Mouse (Mus musculus) intestine, embryonic 15.5 days (tissue): ENCODE data around the gene 4931409K22Rik. TPM values are rescaled to one million over a fixed set of nuclear protein-coding genes. Genes with fewer than 3 reads are reported as not detected.

Experiments used
- ATAC-seq: fragments of 200-750 bp; cut with Nextera tagmentation; 2 replicates; pipeline ENCODE4 v1.8.0; 2017; ENCODE audit warnings: moderate TSS enrichment, moderate library complexity
- H3K27ac ChIP-seq: fragments of 300-500 bp; sonication (generic); 2 replicates; pipeline ENCODE4 v1.5.1; 2015; ENCODE audit warnings: mild to moderate bottlenecking, inconsistent platforms
- H3K27me3 ChIP-seq: fragments of 300-500 bp; sonication (generic); replicated peaks from 2 replicates; pipeline ENCODE4 v1.6.1; 2015; ENCODE audit warnings: inconsistent platforms
- H3K36me3 ChIP-seq: fragments of 300-500 bp; sonication (generic); 2 replicates; pipeline ENCODE4 v1.6.1; 2015; ENCODE audit warnings: inconsistent platforms
- H3K4me1 ChIP-seq: fragments of 300-500 bp; sonication (generic); replicated peaks from 2 replicates; pipeline ENCODE4 v1.6.1; 2015; ENCODE audit warnings: inconsistent platforms
- H3K4me2 ChIP-seq: fragments of 300-500 bp; sonication (generic); replicated peaks from 2 replicates; pipeline ENCODE4 v1.6.1; 2015; ENCODE audit warnings: mild to moderate bottlenecking, inconsistent platforms
- H3K4me3 ChIP-seq: fragments of 300-500 bp; sonication (generic); replicated peaks from 2 replicates; pipeline ENCODE4 v1.5.1; 2015; ENCODE audit warnings: inconsistent platforms
- H3K9ac ChIP-seq: fragments of 300-500 bp; sonication (generic); 2 replicates; pipeline ENCODE4 v1.6.1; 2015; ENCODE audit warnings: inconsistent platforms
- H3K9me3 ChIP-seq: fragments of 300-500 bp; sonication (generic); 2 replicates; pipeline ENCODE4 v1.6.1; 2016; ENCODE audit warnings: inconsistent platforms
- WGBS: fragments of 180-500 bp; shearing (Covaris S2); methylation state at CpG from one replicate; pipeline ENCODE4 v1.1.7; 2015; 5-methylcytosine and 5-hydroxymethylcytosine counted together
- microRNA counts: library from miRNA; unstranded; fragments of <30 nt; microRNA quantifications from one replicate; lab custom pipeline; 2016
- polyA plus RNA-seq: library from polyadenylated mRNA; unstranded; fragments of >200 nt; fragmentation: Nextera tagmentation; extraction: Ambion mirVana; gene quantifications from 2 replicates; pipeline ENCODE4 v1.2.1, GENCODE M21; 2015

The 4931409K22Rik gene
- polyA plus RNA-seq, 1 experiment from 2014 or later: 0.05 TPM

DNA sequence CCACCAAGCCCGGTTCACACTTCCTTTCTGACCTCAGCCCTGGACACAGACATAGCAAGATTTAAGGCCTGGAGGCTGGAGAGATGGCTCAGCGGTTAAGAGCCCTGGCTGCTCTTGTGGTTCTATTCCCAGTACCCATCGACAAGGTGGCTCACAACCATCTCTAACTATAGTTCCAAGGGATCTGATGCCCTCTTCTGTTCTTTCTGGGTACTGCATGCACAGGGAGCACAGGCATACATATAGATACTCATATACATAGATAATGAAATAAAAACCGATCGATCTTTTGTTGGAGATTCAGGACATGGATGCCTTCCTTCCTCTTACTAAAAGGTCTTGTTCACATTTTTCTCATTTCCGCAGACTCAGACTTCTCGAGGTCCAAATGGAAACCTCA is 48.2 kb downstream of the 4931409K22Rik start:
- ATAC-seq: no peak
- no peak overlapping the region for H3K27ac ChIP-seq
- H3K4me3 ChIP-seq: no peak overlapping the region
- no peaks in the 10 kb centered on the region for H3K36me3 ChIP-seq
- H3K4me1 ChIP-seq: peaks cover 5% of the 10 kb centered on the region
- peaks cover 18% of the 10 kb centered on the region for H3K27me3 ChIP-seq
- WGBS: 92% methylated on average over 7 of the region's 7 CpGs
- H3K4me2 ChIP-seq: no peak overlapping the region
- H3K9me3 ChIP-seq: no peaks in the 10 kb centered on the region
- no peak overlapping the region for H3K9ac ChIP-seq

DNA sequence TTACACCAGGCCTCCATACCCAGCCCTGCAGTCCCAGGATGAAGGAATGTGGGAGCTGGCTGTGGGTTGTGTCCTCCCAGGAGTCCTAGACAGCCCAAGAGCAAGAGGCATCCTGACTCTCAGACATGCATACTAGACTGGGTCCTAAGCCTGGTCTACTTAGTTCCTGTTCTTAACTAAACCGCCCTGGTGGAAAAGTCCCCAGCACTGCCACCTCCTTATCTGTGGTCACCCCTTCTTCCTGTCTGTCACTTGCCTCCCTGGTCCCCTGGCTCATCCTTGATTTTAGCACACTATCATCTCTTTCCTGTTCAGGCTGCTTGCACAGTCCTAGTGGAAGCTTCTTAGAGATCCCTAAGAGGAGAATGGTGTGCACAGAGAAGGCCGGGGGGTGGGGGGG is 51.1 kb downstream of the 4931409K22Rik start:
- no peak overlapping the region for H3K27ac ChIP-seq

DNA sequence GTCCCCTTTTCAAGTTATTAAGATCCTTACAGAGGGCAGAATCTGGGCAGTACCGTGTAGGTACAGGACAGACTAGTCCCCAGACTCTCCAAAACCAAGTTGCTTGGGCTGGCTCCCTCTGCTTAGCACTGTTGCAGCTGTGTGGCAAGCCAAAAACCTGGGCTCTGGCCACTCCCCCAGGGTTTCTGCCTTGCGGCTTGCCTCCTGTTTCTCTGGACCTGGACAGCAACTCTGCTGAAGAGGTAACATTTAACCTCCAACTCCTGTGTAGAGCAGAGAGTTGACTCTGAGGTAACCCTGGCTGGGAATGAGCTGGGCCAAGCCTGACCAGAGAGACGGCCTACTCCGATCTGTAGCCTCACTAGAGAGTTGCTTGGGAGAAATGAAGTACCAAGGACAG is 53.8 kb downstream of the 4931409K22Rik start:
- WGBS: 80% methylated on average over 4 of the region's 4 CpGs
- ATAC-seq: no peak
- peaks cover 18% of the 10 kb centered on the region for H3K27me3 ChIP-seq
- H3K4me1 ChIP-seq: no peaks in the 10 kb centered on the region; the same call in 1 of the 2 replicates
- H3K9ac ChIP-seq: no peak overlapping the region
- H3K9me3 ChIP-seq: no peaks in the 10 kb centered on the region
- H3K27ac ChIP-seq: no peak overlapping the region
- H3K36me3 ChIP-seq: peaks cover 27% of the 10 kb centered on the region
- no peak overlapping the region for H3K4me2 ChIP-seq
- no peak overlapping the region for H3K4me3 ChIP-seq

More for the DNA sequence above, 51.1 kb downstream of the 4931409K22Rik start:
- H3K9me3 ChIP-seq: no peaks in the 10 kb centered on the region
- H3K4me3 ChIP-seq: no peak overlapping the region
- 48% methylated on average over 2 of the region's 2 CpGs for WGBS
- no peak for ATAC-seq
- H3K4me1 ChIP-seq: no peaks in the 10 kb centered on the region; the same call in 1 of the 2 replicates
- H3K27me3 ChIP-seq: peaks cover 18% of the 10 kb centered on the region
- H3K4me2 ChIP-seq: no peak overlapping the region
- peaks cover 11% of the 10 kb centered on the region for H3K36me3 ChIP-seq
- no peak overlapping the region for H3K9ac ChIP-seq

DNA sequence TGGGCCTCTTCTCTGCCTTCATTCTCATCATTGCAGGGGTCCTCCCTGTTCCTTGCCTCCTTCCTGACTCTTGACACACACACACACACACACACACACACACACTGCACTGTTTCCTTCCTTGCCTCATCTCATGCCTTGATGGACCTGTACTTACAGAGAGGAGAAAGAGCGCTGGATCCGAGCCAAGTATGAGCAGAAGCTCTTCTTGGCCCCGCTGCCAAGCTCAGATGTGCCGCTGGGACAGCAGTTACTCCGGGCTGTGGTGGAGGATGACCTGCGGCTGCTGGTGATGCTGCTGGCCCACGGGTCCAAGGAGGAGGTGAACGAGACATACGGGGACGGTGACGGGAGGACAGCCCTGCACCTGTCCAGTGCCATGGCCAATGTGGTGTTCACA is 55.8 kb downstream of the 4931409K22Rik start:
- ATAC-seq: no peak
- Histone ChIP-seq H3K27me3 (peaks cover 16% of the 10 kb centered on the region), H3K9ac (no peak overlapping the region), H3K36me3 (peaks cover 27% of the 10 kb centered on the region), H3K4me3 (no peak overlapping the region), H3K9me3 (no peaks in the 10 kb centered on the region), H3K27ac (no peak overlapping the region), H3K4me2 (no peak overlapping the region), H3K4me1 (no peaks in the 10 kb centered on the region; the same call in 1 of the 2 replicates)
- 83% methylated on average over 11 of the region's 11 CpGs for WGBS

DNA sequence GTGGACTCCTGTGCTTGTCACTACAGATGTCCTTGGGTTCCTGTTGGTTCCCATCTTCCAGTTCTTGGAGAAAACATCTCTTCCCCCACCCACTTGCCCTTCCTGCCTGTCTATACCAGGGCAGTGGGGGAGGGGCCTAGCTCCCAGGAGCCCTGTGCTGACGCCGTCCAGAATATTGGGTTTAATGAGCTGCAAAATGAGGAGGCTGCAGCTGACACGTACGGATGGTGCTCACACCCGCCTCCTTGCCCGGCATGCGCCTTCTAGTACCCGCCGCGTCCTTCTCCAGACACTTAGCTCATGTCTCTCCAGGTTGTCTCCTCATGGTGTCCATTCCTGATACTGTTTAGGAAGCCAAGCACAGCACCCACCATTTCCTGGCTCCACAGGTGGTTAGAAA is 57.5 kb downstream of the 4931409K22Rik start:
- no peak for ATAC-seq
- 91% methylated on average over 10 of the region's 10 CpGs for WGBS

DNA sequence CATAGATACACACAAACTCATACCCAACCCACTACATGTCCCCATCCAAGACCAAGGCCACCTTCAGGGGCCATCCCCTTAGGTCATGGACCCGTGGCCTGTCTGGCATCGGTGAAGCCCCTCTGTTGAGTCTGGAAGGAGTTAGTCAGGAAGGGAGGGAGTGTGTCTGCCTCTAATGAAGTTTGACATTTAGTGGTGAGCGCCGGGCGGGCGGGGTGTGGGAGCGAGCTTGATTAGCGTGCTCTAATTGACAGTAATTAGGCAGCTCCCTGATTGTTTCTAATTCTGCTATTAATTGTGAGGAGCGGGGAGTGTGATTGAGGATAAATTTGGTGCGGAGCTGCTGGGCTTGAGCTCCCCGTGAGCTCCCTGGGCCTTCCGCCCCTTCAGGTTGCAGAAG is 59.1 kb downstream of the 4931409K22Rik start:
- ATAC-seq: no peak
- 79% methylated on average over 12 of the region's 12 CpGs for WGBS
- H3K4me3 ChIP-seq: no peak overlapping the region
- no peak overlapping the region for H3K27ac ChIP-seq
- H3K9ac ChIP-seq: no peak overlapping the region
- peaks cover 45% of the 10 kb centered on the region for H3K36me3 ChIP-seq
- no peaks in the 10 kb centered on the region for H3K9me3 ChIP-seq
- H3K4me1 ChIP-seq: no peaks in the 10 kb centered on the region
- H3K4me2 ChIP-seq: no peak overlapping the region
- H3K27me3 ChIP-seq: no peaks in the 10 kb centered on the region

More for the DNA sequence above, 57.5 kb downstream of the 4931409K22Rik start:
- 0 out of 2 replicates have a peak, but pooled peaks cover under 1% of the 10 kb centered on the region for H3K27me3 ChIP-seq
- no peak overlapping the region for H3K4me3 ChIP-seq
- H3K4me1 ChIP-seq: no peaks in the 10 kb centered on the region
- no peak overlapping the region for H3K4me2 ChIP-seq
- H3K36me3 ChIP-seq: peaks cover 31% of the 10 kb centered on the region
- no peak overlapping the region for H3K27ac ChIP-seq
- no peaks in the 10 kb centered on the region for H3K9me3 ChIP-seq
- H3K9ac ChIP-seq: no peak overlapping the region

DNA sequence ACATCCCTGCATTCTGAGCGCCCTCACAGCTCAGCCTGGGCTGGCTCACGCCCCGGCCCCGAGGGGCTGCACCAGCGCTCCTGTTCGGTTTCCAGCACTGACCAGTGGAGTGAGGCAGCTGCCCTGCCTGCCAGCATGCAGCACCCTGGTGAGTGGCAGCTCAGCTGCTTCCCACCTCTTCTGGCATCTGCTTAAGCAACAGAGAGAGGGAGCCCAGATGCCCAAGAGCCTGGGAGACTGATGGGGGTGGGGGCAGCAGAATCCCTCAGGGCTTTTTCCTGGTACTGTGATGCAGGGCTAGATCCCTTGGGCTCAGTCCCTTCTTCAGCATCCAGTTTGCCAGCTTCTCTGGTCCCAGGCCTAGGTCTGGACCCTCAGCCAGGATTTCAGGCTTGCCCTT is 59.9 kb downstream of the 4931409K22Rik start:
- Histone ChIP-seq H3K36me3 (peaks cover 44% of the 10 kb centered on the region), H3K4me1 (no peaks in the 10 kb centered on the region), H3K9ac (no peak overlapping the region), H3K9me3 (no peaks in the 10 kb centered on the region), H3K27me3 (no peaks in the 10 kb centered on the region), H3K4me2 (no peak overlapping the region), H3K27ac (no peak overlapping the region), H3K4me3 (no peak overlapping the region)
- WGBS: 79% methylated on average over 6 of the region's 6 CpGs
- no peak for ATAC-seq

DNA sequence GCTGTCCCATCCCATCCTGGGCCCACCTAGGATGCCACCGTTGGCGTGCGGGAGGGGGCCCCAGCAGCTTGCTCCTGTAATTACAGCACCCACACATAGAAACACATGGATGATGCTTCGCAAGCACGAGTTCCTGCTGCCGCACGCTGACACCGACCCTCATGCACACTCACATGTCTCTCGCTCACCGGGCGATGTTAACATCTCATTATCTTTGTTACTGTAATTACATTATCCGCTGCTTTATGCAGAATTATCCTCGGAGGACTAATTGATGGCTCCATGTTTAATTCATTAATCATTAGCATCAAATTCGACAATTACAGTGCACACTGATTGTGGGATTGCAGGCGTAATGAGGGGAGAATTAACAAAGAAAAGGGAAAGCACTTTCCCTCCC is 61.6 kb downstream of the 4931409K22Rik start:
- no peaks in the 10 kb centered on the region for H3K27me3 ChIP-seq
- no peak overlapping the region for H3K4me2 ChIP-seq
- no peak overlapping the region for H3K4me3 ChIP-seq
- no peak for ATAC-seq
- H3K9me3 ChIP-seq: no peaks in the 10 kb centered on the region
- peaks cover 38% of the 10 kb centered on the region for H3K36me3 ChIP-seq
- H3K4me1 ChIP-seq: no peaks in the 10 kb centered on the region
- H3K27ac ChIP-seq: no peak overlapping the region
- H3K9ac ChIP-seq: no peak overlapping the region
- WGBS: 90% methylated on average over 15 of the region's 15 CpGs

MicroRNAs within 50 kb of the gene (microRNA counts, 519-probe panel; counts per million panel counts)
- microRNA mmu-miR-671-3p (lab: Ali Mortazavi, UCI) (1,728 counts per million, percentile 36 among the panel's probes with 10 or more counts), microRNA mmu-miR-671-5p (lab: Ali Mortazavi, UCI) (97.1 counts per million, percentile 29 among the panel's probes with 10 or more counts)

Other genes with a start within 250 kb of the 4931409K22Rik start
- 6.7 and 7.6 TPM in 2 replicates for gene Kcnh2, start 205.2 kb downstream of the 4931409K22Rik start, polyA plus RNA-seq
- gene Nos3, start 192.0 kb downstream of the 4931409K22Rik start, polyA plus RNA-seq: 7.4 and 7.9 TPM in 2 replicates
- gene Atg9b, start 164.7 kb downstream of the 4931409K22Rik start, polyA plus RNA-seq: 1.6 and 2.4 TPM in 2 replicates
- 66.2 and 79.0 TPM in 2 replicates for gene Abcb8, start 163.1 kb downstream of the 4931409K22Rik start, polyA plus RNA-seq
- gene Asic3, start 143.4 kb downstream of the 4931409K22Rik start, polyA plus RNA-seq: 0.14 TPM in 1 of 2 replicates, not detected in the other
- 35.5 and 38.3 TPM in 2 replicates for gene Cdk5, start 133.3 kb downstream of the 4931409K22Rik start, polyA plus RNA-seq
- gene Slc4a2, start 133.0 kb downstream of the 4931409K22Rik start, polyA plus RNA-seq: 41.1 and 46.9 TPM in 2 replicates
- gene Fastk, start 111.5 kb downstream of the 4931409K22Rik start, polyA plus RNA-seq: 104 and 110 TPM in 2 replicates
- 22.4 and 23.6 TPM in 2 replicates for gene Tmub1, start 109.0 kb downstream of the 4931409K22Rik start, polyA plus RNA-seq
- gene Agap3, start 104.6 kb downstream of the 4931409K22Rik start, polyA plus RNA-seq: 28.7 and 28.9 TPM in 2 replicates
- 0.06 TPM in 1 of 2 replicates, not detected in the other for gene Gbx1, start 29.6 kb downstream of the 4931409K22Rik start, polyA plus RNA-seq
- 0.33 and 0.40 TPM in 2 replicates for gene Asb10, start 15.8 kb downstream of the 4931409K22Rik start, polyA plus RNA-seq
- gene Abcf2, start 20.7 kb upstream of the 4931409K22Rik start, polyA plus RNA-seq: 86.0 and 87.1 TPM in 2 replicates
- 14.7 and 16.0 TPM in 2 replicates for gene Chpf2, start 29.9 kb upstream of the 4931409K22Rik start, polyA plus RNA-seq
- 15.5 and 18.4 TPM in 2 replicates for gene Smarcd3, start 67.6 kb upstream of the 4931409K22Rik start, polyA plus RNA-seq
- gene Nub1, start 128.7 kb upstream of the 4931409K22Rik start, polyA plus RNA-seq: 26.8 and 29.0 TPM in 2 replicates
- gene Wdr86, start 173.9 kb upstream of the 4931409K22Rik start, polyA plus RNA-seq: 10.6 and 11.6 TPM in 2 replicates
- 1.3 and 1.8 TPM in 2 replicates for gene Crygn, start 201.2 kb upstream of the 4931409K22Rik start, polyA plus RNA-seq